Mouse (Mus musculus) layer of hippocampus, postnatal 10 days (tissue): Measurements from ENCODE around the gene Pip5k1b. TPM values are rescaled to one million over a fixed set of nuclear protein-coding genes. Genes with fewer than 3 reads are reported as not detected.

ENCODE experiments used
- DNase-seq, 2 experiments: peaks; one replicate each; pipeline ENCODE4 v3.0.0; 2021; ENCODE audit warnings: low spot score in 2 of 2
- total RNA-seq, 2 experiments: library from RNA; stranded (reverse); gene quantifications; 2 replicates each; pipeline ENCODE4 v1.2.3; 2021

Gene Pip5k1b
- total RNA-seq, 2 experiments from 2014 or later: 21.6 to 21.7 TPM

- no peak for DNase-seq
Observed at GRCm38 (mm10) chr19:24352298-24352959, 203.2 kb downstream of the Pip5k1b start.

GRCm38 (mm10) chr19:24344501-24344900 lies 211.2 kb downstream of the Pip5k1b start:
- DNase-seq: no peak

- no peak for DNase-seq
Observed at GRCm38 (mm10) chr19:24342786-24343185, 212.9 kb downstream of the Pip5k1b start.

- no peak for DNase-seq
Observed at GRCm38 (mm10) chr19:24336370-24337076, 219.1 kb downstream of the Pip5k1b start.

- DNase-seq: no peak
Observed at GRCm38 (mm10) chr19:24335611-24336343, 219.9 kb downstream of the Pip5k1b start.

- DNase-seq: no peak
Observed at GRCm38 (mm10) chr19:24332956-24333355, 222.7 kb downstream of the Pip5k1b start.

- no peak for DNase-seq
Observed at GRCm38 (mm10) chr19:24331274-24331673, 224.4 kb downstream of the Pip5k1b start.

- no peak for DNase-seq
Observed at GRCm38 (mm10) chr19:24330366-24330765, 225.3 kb downstream of the Pip5k1b start.

GRCm38 (mm10) chr19:24327921-24328320 lies 227.8 kb downstream of the Pip5k1b start:
- no peak for DNase-seq

- DNase-seq: no peak
Observed at GRCm38 (mm10) chr19:24326969-24327368, 228.7 kb downstream of the Pip5k1b start.

GRCm38 (mm10) chr19:24325692-24326091 lies 230.0 kb downstream of the Pip5k1b start:
- DNase-seq: no peak

- DNase-seq: no peak
Observed at GRCm38 (mm10) chr19:24323841-24324613, 231.6 kb downstream of the Pip5k1b start.

GRCm38 (mm10) chr19:24321900-24322311 lies 233.8 kb downstream of the Pip5k1b start:
- DNase-seq: no peak

- no peak for DNase-seq
Observed at GRCm38 (mm10) chr19:24321211-24321899, 234.3 kb downstream of the Pip5k1b start.

- DNase-seq: no peak
Observed at GRCm38 (mm10) chr19:24318172-24318571, 237.5 kb downstream of the Pip5k1b start.

GRCm38 (mm10) chr19:24317731-24318130 lies 237.9 kb downstream of the Pip5k1b start:
- DNase-seq: no peak

- DNase-seq: peak; percentile 41 to 54
Observed at GRCm38 (mm10) chr19:24317038-24317591, 238.6 kb downstream of the Pip5k1b start.

- DNase-seq: no peak
Observed at GRCm38 (mm10) chr19:24316060-24316725, 239.5 kb downstream of the Pip5k1b start.

- DNase-seq: no peak
Observed at GRCm38 (mm10) chr19:24315234-24315633, 240.4 kb downstream of the Pip5k1b start.

- DNase-seq: no peak
Observed at GRCm38 (mm10) chr19:24314676-24315075, 241.0 kb downstream of the Pip5k1b start.
